Mouse (Mus musculus): ENCODE data around the gene Ugt1a5.
"Not testable (repeated sequence)": the region's sequence is repeated elsewhere in the genome, so short reads cannot be mapped to it uniquely, and the experiment has no call there.

Gene Ugt1a5

DNA sequence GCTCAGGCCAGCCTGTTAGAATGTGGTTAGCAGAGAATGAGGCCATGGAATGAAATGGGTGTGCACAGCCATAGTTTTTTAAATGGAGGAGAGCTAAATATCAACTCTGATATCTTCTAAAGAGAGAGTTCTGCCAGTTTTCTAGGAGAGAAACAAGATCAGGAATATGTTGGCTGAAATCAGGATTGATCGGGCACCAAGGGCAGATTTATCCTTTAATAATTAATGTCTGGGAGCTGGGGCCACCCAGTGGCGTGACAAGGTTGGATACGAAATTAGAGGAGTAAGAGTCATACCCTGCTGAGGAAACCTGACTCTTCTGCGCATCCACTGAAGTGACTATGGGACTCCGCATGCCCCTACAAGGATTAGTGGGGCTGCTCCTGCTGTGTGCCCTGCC, at the start of gene Ugt1a5:
TSS of gene Ugt1a5 (plus strand) at position 302 of the 400 bp plus-strand sequence.
- DNase-seq (ENCODE audit: low spot score): no peak

DNA sequence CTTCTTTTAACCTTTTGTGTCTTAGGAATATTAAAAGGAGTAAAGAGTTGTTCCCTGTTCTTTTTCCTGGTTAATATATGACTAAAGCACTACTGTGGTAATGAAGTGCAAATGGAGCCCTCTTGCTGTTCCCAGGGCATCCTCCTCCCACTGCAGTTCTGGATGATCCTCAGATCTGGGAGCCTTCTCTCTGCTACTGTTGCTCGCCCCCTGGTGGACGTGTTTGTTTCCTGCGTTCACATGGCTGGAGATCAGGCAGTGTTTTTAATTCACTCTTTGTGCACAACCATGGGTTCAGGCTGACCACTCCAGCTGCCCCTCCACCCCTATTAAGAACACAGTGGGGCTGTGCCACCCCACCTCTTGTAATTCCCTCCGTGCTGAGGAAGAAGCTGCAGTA, 45.3 kb upstream of the Ugt1a5 start:
- DNase-seq (ENCODE audit: low spot score): not testable (repeated sequence)

DNA sequence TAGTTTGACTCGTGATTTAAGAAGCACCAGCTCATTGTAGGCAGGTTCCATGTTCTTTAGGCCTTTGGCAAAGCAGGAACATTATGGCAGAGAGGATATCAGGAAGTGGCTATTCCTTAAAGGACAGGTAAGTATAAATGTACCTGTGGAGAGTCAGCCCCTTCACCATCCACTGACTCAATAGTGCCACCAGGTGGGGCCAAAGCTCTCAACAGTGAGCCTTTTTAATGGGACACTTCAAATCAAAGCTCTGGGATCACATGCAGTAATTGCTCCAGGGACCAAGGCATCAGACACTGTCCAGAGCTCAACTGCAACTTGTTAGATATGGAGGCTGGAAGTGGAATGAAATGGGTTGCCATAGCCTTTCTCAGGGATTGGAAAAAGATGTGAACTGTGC, 44.3 kb upstream of the Ugt1a5 start:
- not testable (repeated sequence) for DNase-seq (ENCODE audit: low spot score)

DNA sequence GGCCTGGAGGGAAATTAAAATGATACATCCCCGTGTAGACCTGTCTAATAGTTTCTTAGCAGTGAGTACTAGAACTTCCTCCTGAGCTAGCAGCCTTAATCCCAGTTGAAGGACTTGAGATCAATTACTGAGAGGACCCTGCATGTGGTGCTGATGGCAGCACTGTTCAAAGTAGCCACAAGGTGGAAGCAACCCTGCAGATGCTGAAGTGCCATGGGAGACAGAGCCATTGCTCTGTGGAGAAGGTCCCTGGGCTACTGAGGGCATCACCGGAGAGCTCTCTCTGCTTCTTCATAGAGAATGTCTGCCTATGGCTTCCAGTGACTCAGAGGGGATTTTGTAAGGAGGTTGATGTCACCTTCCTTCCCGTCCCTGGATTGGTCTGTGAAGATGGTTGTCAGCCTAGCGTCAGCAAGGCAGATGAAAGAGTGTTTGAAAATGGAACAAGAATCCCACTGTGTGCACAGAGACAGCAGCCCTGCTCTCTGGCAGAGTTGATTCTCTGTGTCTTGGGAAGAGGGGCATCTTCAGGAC, 39.9 kb upstream of the Ugt1a5 start:
- DNase-seq (ENCODE audit: low spot score): not testable (repeated sequence)

DNA sequence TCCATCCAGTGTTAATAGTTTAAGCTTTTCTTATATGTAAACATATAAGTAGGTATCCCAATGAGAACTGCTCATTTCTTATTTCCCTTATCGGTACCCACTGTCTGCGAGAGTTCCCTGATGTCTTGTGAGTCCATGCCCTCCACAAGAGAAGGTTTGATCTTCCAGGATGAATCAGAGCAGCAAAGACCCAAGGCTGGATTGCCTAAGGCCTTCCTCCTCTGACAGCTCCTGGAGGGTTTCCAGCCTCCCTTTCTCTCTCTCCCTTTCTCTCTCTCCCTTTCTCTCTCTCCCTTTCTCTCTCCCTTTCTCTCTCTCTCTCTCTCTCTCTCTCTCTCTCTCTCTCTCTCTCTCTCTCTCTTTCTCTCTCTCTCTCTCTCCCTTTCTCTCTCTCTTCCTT, 36.7 kb upstream of the Ugt1a5 start:
- not testable (repeated sequence) for DNase-seq (ENCODE audit: low spot score)

DNA sequence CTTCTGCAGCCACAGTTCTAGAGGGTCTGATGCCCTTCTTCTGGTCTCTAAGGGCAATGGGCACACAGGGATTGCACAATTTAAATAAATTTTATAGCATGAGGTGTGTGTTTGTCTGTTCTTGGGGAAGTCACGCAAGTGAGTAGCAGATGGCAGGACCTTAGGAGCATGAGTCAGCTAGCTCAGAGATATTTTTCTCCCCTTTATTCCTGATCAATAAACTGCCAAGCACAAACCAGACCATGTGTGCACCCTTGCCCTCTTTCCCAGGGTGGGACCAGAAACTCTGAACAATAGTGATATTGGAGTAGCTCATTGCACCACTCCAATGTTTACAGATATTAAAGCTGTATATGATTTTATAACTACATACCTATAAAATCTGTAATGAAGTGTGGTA, 35.6 kb upstream of the Ugt1a5 start:
- DNase-seq (ENCODE audit: low spot score): not testable (repeated sequence)

DNA sequence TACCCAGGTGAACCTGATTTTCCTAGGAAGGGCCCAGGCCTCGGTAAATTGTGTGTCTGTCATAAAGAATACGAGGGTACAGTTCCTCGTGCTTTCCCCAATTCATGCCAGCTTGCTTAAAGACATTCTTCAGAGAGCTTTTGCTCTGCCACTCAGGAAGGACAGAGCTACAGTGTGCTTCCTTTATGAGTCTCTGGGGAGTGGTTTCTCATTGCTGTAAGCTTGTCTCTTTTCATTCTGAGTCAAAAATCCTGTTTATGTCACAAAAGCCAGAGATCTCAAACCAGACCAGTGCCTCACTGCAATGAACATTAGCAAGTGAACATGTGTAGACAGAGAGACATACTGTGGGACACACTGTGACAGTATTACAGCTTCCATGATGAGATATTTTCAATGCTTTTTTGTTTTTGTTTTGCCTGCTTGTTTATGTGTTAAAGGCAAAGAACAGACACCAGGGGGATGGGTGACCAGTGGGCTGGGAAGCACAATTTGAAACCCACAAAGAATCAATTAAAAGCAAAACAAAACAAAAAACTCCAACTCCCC, 31.8 kb upstream of the Ugt1a5 start:
- no peak for DNase-seq (ENCODE audit: low spot score)

DNA sequence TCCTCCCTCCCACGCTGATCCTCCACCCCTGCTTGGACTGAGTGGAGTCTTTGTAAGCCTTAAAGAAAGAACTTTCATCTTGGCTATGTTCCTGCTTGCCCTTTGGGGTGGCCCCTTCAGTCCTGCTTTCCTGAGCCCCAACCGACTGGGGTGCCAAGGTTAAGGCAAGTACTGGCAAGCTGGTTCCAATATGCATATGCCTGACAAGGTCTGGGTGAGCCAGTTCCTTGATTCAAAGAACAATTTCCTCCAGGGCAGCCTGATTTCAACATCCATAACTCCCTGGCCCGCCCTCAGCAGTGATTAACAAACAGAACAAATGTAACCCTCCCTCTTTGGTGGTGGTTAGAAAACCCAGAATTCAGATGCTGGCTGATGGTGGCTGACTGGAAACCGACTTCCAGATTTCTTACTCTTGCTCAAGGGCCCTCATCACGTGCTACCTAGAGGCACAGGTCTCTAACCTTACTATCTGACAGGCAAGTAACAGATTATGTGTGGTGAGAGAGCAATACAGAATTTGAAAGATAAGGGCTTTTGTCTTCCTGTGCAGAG, 31.3 kb upstream of the Ugt1a5 start, which contains the start of gene Ugt1a6a:
TSS of gene Ugt1a6a (plus strand) at position 353 of the 555 bp plus-strand sequence.
- DNase-seq (ENCODE audit: low spot score): peak; percentile 48

DNA sequence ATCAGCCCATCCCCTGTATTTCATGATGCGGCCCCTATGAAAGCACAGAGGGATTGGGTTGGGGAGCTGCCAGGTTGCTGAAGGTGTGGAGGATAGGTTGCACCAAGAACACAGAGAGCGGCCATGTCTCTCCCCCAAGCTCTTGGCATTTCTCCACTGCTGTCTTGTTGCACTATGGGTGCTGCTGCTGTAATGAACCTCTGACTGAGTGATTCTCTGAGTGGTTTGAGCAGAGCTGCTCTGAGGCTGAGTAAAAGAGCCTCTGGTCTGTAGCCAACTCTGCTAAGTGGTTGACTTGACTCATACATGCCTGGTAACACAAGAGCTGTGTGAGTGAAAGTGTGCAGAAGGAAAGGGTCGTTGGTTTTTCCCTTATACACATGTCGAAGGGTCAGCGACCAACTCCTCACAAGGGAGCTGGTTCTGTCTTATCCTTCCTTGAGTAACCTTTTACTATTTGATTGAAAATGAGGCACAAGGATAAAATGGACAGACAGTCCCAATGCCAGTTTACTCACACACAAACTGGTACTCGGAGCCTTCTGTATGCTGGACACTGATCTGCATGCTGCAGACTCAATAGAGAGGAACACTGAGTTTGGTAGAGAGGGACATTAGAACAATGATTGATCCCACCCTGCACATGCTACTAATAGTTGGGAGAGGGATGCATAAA, 30.4 kb upstream of the Ugt1a5 start:
- DNase-seq (ENCODE audit: low spot score): not testable (repeated sequence)

DNA sequence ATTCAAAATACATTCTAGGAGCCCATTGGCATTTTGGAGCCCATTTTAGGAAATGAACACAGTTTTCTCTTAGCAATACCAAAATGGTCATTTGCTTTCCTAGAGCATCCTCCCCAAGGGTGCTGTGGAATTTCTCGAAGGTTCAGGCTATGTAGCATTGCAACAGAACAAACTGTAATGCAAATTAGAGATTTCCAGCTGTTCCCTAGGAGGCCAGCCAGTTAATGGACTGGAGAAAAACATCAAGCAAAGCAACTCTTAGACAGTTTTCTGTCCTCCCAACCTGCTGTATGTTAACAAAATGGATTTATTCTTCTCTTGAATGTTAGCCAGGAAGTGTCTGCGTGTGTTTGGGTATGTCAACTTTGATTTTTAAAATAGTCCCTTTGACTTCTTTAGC, 29.2 kb upstream of the Ugt1a5 start:
- no peak for DNase-seq (ENCODE audit: low spot score)

DNA sequence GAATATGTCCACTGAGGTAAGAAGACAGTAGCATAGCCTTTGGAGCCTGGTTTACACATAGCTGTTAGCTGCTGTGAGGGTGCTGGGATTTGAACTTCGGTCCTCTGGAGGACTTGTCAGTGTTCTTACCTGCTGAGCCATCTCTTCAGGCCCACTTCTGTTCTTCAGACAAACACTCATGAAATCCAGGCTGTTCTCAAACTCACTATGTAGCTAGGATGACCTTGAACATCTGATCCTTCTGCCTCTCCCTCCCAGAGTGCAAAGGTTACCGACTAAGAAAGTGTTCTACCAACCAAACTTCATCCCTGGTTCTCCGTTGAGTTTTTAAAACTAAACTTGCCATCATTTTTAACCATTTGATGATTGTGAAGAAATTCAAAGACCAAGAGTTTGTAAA, 28.5 kb upstream of the Ugt1a5 start:
- DNase-seq (ENCODE audit: low spot score): no peak

DNA sequence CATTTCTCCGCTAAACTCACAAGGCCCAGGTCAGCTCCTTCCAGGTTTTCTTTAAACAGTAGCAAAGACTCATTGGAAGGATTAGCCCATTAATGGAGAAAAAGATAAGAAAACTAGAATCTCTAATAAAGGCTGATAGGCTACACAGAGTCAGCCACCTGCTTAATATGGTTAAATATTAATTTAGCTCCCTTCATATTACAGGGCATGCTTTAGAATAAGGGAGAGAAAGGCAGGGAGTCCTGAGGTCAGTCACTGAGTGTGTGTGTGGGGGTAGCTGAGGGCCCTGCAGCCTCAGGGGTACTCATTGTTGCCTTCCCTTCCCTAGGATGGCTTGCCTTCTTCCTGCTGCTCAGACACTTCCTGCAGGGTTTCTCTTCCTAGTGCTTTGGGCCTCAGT, 27.7 kb upstream of the Ugt1a5 start:
- no peak for DNase-seq (ENCODE audit: low spot score)

DNA sequence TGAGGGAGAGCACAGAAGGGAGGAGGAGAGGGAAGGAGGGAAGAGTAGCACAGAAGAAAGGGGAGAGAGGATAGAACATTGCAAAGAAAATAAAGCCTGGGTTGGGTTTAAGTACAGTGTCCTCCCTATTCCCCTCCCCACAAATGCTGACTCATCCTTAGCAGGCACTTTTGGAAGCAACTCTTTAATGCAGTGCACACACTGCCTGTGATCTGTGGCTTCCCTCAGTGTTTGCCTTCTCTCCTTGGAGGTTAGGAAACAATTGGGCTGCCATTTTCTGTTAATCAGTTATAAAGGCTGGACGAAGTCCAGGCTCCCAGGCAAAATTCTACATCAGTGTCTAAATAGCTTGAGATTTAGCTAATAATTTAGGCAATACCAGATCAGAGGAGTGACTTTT, 25.3 kb upstream of the Ugt1a5 start:
- DNase-seq (ENCODE audit: low spot score): not testable (repeated sequence)

DNA sequence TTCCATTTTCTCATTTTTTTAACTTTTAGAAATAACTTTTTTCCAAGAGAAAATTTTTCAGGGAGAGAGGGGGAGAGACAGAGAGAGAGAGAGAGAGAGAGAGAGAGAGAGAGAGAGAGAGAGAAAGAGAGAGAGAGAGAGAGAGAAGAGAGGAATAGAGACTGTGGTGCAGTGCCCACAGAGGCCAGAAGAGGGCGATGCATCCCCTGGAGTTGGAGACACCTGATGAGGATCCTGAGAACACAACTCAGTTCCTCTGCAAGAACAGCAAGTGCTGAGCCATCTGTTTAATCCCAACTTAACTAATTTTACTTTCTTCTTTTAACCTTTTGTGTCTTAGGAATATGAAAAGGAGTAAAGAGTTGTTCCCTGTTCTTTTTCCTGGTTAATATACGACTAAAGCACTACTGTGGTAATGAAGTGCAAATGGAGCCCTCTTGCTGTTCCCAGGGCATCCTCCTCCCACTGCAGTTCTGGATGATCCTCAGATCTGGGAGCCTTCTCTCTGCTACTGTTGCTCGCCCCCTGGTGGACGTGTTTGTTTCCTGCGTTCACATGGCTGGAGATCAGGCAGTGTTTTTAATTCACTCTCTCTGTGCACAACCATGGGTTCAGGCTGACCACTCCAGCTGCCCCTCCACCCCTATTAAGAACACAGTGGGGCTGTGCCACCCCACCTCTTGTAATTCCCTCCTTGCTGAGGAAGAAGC, 21.7 kb upstream of the Ugt1a5 start:
- DNase-seq (ENCODE audit: low spot score): not testable (repeated sequence)

DNA sequence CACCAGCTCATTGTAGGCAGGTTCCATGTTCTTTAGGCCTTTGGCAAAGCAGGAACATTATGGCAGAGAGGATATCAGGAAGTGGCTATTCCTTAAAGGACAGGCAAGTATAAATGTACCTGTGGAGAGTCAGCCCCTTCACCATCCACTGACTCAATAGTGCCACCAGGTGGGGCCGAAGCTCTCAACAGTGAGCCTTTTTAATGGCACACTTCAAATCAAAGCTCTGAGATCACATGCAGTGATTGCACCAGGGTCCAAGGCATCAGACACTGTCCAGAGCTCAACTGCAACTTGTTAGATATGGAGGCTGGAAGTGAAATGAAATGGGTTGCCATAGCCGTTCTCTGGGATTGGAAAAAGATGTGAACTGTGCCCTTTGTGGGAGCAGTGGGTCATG, 20.5 kb upstream of the Ugt1a5 start:
- not testable (repeated sequence) for DNase-seq (ENCODE audit: low spot score)

DNA sequence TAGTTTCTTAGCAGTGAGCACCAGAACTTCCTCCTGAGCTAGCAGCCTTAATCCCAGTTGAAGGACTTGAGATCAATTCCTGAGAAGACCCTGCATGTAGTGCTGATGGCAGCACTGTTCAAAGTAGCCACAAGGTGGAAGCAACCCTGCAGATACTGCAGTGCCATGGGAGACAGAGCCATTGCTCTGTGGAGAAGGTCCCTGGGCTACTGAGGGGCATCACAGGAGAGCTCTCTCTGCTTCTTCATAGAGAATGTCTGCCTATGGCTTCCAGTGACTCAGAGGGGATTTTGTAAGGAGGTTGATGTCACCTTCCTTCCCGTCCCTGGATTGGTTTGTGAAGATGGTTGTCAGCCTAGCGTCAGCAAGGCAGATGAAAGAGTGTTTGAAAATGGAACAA, 15.7 kb upstream of the Ugt1a5 start:
- DNase-seq (ENCODE audit: low spot score): not testable (repeated sequence)

DNA sequence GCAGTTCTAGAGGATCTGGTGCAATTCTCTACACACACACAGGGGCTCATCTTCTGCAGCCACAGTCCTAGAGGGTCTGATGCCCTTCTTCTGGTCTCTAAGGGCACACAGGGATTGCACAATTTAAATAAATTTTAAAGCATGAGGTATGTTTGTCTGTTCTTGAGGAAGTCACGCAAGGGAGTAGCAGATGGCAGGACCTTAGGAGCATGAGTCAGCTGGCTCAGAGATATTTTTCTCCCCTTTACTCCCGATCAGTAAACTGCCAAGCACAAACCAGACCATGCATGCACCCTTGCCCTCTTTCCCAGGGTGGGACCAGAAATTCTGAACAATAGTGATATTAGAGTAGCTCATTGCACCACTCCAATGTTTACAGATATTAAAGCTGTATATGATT, 7.4 kb upstream of the Ugt1a5 start:
- DNase-seq (ENCODE audit: low spot score): no peak

DNA sequence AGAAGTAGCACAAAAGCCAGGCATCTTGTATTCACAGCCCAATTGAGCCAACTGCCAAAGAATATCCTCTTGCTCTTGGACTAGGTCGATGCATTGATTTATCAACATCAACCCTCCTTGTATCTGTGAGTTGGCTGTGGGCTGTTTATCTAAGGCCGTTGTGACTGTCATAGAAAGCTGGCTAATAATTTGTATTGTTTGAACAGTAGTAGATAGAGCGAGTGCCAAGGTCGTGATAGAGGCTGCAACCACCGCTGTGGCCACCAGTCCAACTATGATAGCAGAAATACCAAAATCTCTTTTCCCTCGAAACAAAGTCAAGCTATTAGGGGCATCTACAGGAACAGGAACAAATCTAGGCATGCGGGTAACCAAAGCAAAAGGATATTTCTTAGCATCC, 6.4 kb downstream of the Ugt1a5 start:
- DNase-seq (ENCODE audit: low spot score): not testable (repeated sequence)

DNA sequence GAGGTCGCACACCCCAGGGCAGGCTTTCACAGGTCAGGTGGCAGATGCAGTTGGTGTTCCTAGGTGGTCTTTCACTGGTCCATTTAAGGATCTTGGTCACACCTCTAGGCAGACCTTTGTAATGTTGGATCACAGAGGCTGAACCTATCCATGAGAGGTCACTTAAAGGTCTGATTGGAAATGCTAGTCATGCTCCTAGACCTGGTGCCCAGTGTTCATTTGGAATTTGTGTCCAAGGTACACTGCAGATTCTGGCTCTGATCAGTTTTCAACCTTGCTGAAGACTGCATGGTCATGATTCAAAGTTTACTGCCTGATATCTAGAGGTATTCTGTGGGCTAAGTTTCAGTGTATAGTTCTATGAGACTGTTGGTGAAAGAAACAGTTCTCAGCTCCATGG, 13.8 kb downstream of the Ugt1a5 start:
- no peak for DNase-seq (ENCODE audit: low spot score)

DNA sequence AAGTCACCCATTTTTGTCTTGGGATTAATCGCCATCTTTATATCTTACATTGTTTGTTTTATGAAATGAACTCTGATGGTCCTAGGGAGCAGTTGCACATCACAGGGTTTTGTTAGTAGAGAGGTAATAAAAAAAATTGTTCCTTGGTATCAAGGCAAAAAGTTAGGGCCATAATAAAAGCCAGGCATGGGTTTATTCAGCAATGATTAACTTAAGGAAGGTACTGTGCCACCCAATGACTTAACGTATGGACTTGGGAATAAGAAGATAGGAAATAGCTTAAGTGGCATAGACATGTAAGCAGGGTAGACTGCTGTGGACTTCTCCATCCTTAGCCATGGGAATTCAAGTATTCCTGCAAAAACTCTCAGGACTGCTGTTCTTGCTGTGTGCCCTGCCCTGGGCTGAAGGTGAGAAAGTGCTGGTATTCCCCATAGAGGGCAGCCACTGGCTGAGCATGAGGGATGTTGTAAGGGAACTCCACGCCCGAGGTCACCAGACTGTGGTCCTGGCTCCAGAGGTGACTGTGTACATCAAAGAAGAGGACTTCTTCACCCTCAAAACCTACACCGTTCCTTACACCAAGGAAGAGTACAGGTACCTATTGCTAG, 20.6 kb downstream of the Ugt1a5 start:
- no peak for DNase-seq (ENCODE audit: low spot score)

DNA sequence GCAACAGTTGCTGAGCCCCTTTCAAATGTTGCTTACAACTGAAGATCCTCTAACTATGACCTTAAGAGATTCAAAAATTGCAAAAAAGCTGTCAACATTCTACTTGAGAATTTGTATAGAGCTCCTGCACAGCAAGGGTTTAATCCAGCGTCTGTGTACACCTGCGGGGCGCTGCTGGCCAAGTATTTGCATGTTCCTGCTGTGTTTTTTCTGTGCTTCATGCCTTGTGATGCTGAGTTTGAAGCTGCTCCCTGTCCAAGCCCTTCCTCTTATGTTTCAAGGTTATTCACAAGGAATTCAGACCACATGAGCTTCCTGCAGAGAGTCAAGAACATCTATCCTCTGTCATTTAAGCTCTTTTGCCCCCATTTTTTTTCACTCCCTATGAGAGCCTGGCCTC, 26.3 kb downstream of the Ugt1a5 start:
- DNase-seq (ENCODE audit: low spot score): no peak

DNA sequence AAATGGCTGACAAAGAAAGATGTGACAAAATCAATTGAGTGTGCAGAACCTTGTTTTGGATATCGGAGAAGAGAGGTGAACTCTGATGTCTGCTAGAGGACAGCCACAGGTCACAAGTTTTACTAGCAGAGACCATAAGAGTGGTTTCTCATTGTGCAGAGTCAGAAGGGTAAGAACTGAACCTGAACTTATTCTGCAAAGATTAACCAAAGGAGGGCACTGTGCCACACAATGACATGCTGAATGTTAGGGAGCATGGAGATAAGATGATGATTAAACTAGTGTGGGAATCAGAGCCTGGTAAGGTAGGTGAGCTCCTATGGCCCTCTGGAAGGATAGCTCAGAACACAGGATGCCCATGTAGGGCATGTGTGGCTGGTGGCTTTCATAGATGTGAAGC, 29.9 kb downstream of the Ugt1a5 start:
- no peak for DNase-seq (ENCODE audit: low spot score)
